Mouse (Mus musculus) liver, embryonic 15.5 days (tissue): ENCODE measurements around the gene Dhrs4. TPM values are rescaled to one million over a fixed set of nuclear protein-coding genes. Genes with fewer than 3 reads are reported as not detected.

Experiments used
- ATAC-seq: fragments of 200-750 bp; cut with Nextera tagmentation; 2 replicates; pipeline ENCODE4 v1.8.0; 2017; ENCODE audit warnings: moderate number of reproducible peaks, mild to moderate bottlenecking, moderate library complexity; ENCODE audit not compliant: insufficient read depth
- H3K27ac ChIP-seq: fragments of 300-500 bp; sonication (generic); replicated peaks from 2 replicates; pipeline ENCODE4 v1.5.1; 2015; ENCODE audit warnings: mild to moderate bottlenecking, inconsistent platforms
- H3K27me3 ChIP-seq: fragments of 300-500 bp; sonication (generic); 2 replicates; pipeline ENCODE4 v1.6.1; 2015; ENCODE audit warnings: mild to moderate bottlenecking, inconsistent platforms
- H3K36me3 ChIP-seq: fragments of 300-500 bp; sonication (generic); replicated peaks from 2 replicates; pipeline ENCODE4 v1.6.1; 2015; ENCODE audit warnings: moderate library complexity, mild to moderate bottlenecking, inconsistent platforms
- H3K4me1 ChIP-seq: fragments of 300-500 bp; sonication (generic); replicated peaks from 2 replicates; pipeline ENCODE4 v1.6.1; 2015; ENCODE audit warnings: inconsistent platforms
- H3K4me2 ChIP-seq: fragments of 300-500 bp; sonication (generic); 2 replicates; pipeline ENCODE4 v1.6.1; 2015; ENCODE audit warnings: moderate library complexity, mild to moderate bottlenecking, inconsistent platforms
- H3K4me3 ChIP-seq: fragments of 300-500 bp; sonication (generic); replicated peaks from 2 replicates; pipeline ENCODE4 v1.5.1; 2015; ENCODE audit warnings: mild to moderate bottlenecking, inconsistent platforms
- H3K9ac ChIP-seq: fragments of 300-500 bp; sonication (generic); 2 replicates; pipeline ENCODE4 v1.6.1; 2015; ENCODE audit warnings: moderate library complexity, mild to moderate bottlenecking, inconsistent platforms
- H3K9me3 ChIP-seq: fragments of 300-500 bp; sonication (generic); replicated peaks from 2 replicates; pipeline ENCODE4 v1.6.1; 2016; ENCODE audit warnings: inconsistent platforms
- WGBS: fragments of 180-500 bp; shearing (Covaris S2); methylation state at CpG from one replicate; pipeline ENCODE4 v1.1.7; 2015; ENCODE audit warnings: mixed read lengths; ENCODE audit not compliant: insufficient replicate concordance; 5-methylcytosine and 5-hydroxymethylcytosine counted together
- polyA plus RNA-seq: library from polyadenylated mRNA; unstranded; fragments of >200 nt; fragmentation: Nextera tagmentation; extraction: Ambion mirVana; gene quantifications from 2 replicates; pipeline ENCODE4 v1.2.1, GENCODE M21; 2015

The Dhrs4 gene
- polyA plus RNA-seq, 1 experiment from 2014 or later, result 77.8 TPM

- Histone ChIP-seq H3K27me3 (peaks cover 64% of the 10 kb centered on the region), H3K9ac (no peak overlapping the region), H3K4me2 (no peak overlapping the region), H3K4me3 (no peak overlapping the region), H3K4me1 (peaks cover 12% of the 10 kb centered on the region; the same call in 1 of the 2 replicates), H3K27ac (no peak overlapping the region), H3K9me3 (no peaks in the 10 kb centered on the region), H3K36me3 (no peaks in the 10 kb centered on the region)
- no peak for ATAC-seq
- 63% methylated on average over 10 of the region's 10 CpGs for whole genome bisulfite sequencing
Measured at GRCm38 (mm10) chr14:55509540-55509939, 31.0 kb downstream of the Dhrs4 start.

- H3K9me3 ChIP-seq, result no peaks in the 10 kb centered on the region
- no peak within 1 kb of the TSS for H3K27ac ChIP-seq
- peaks cover 67% of the 10 kb centered on the region for H3K27me3 ChIP-seq
- H3K4me3 ChIP-seq, result no peak within 1 kb of the TSS
- no peak within 1 kb of the TSS for H3K4me2 ChIP-seq
- no peak within 1 kb of the TSS for H3K9ac ChIP-seq
- WGBS, result 50% methylated on average over 22 of the region's 22 CpGs
- H3K36me3 ChIP-seq, result no peaks in the 10 kb centered on the region
- H3K4me1 ChIP-seq, result peaks cover 12% of the 10 kb centered on the region; the same call in 1 of the 2 replicates
- ATAC-seq, result no peak
Measured at GRCm38 (mm10) chr14:55510125-55510731, 31.7 kb downstream of the Dhrs4 start, which contains the start of gene Cpne6. Gene Cpne6 (plus strand): TSS chr14:55510445.

GRCm38 (mm10) chr14:55511037-55511436 is 32.5 kb downstream of the Dhrs4 start:
- WGBS, result 35% methylated on average over 7 of the region's 7 CpGs
- H3K4me1 ChIP-seq, result peaks cover 12% of the 10 kb centered on the region; the same call in 1 of the 2 replicates
- peaks cover 75% of the 10 kb centered on the region for H3K27me3 ChIP-seq
- ATAC-seq, result no peak
- no peak overlapping the region for H3K27ac ChIP-seq
- H3K4me3 ChIP-seq, result no peak overlapping the region
- H3K4me2 ChIP-seq, result no peak overlapping the region
- H3K36me3 ChIP-seq, result no peaks in the 10 kb centered on the region
- no peaks in the 10 kb centered on the region for H3K9me3 ChIP-seq
- H3K9ac ChIP-seq, result no peak overlapping the region

DNA sequence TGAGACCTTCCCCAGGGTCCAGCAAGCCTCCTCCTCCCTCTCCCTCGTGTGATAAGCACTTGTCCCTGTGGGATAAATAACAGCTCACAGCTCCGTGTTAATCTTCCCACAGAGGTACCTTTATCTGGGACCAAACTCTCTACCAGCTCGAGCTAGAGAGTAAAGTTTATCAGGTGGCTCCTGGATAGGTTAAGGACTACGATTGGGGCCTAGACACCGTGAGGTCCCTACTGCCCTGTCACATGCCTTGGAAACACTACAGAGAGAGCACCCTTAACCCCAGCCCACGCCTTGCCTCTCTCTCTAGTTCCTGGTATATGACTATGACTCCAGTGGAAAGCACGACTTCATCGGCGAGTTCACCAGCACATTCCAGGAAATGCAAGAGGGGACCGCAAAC is 35.4 kb downstream of the Dhrs4 start:
- H3K9me3 ChIP-seq, result no peaks in the 10 kb centered on the region
- no peak overlapping the region for H3K4me2 ChIP-seq
- WGBS, result 24% methylated on average over 10 of the region's 10 CpGs
- H3K9ac ChIP-seq, result no peak overlapping the region
- H3K4me3 ChIP-seq, result no peak overlapping the region
- H3K36me3 ChIP-seq, result no peaks in the 10 kb centered on the region
- no peak overlapping the region for H3K27ac ChIP-seq
- H3K27me3 ChIP-seq, result peaks cover 93% of the 10 kb centered on the region
- peaks cover 12% of the 10 kb centered on the region; the same call in 1 of the 2 replicates for H3K4me1 ChIP-seq
- peak; percentile 58 for ATAC-seq

DNA sequence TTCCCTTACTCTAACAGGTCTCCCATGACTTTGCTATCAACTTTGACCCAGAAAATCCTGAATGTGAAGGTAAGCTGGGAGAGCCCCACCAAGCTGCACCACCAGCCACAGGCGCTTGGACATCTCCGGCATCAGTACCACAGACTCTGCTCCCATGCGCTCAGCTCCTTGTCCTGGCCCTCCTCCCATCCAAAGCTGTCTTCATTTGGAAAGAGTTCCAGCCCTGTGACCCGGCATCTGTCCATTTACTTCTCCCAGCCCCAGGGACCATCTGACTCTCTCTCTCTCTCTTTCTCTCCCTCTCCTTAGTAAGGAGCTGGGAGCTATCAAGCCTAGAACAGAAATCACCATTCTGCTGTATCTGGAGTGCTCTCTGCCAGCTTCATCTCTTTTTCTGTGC is 37.3 kb downstream of the Dhrs4 start:
- H3K4me1 ChIP-seq, result peaks cover 19% of the 10 kb centered on the region
- no peaks in the 10 kb centered on the region for H3K36me3 ChIP-seq
- no peak overlapping the region for H3K9ac ChIP-seq
- H3K9me3 ChIP-seq, result no peaks in the 10 kb centered on the region
- H3K27me3 ChIP-seq, result peaks cover 95% of the 10 kb centered on the region
- H3K27ac ChIP-seq, result no peak overlapping the region
- 87% methylated on average over 4 of the region's 4 CpGs for WGBS
- no peak for ATAC-seq
- H3K4me3 ChIP-seq, result no peak overlapping the region
- H3K4me2 ChIP-seq, result no peak overlapping the region

GRCm38 (mm10) chr14:55518897-55519296 is 40.3 kb downstream of the Dhrs4 start:
- H3K27me3 ChIP-seq, result peaks cover 95% of the 10 kb centered on the region

GRCm38 (mm10) chr14:55519604-55520003 is 41.0 kb downstream of the Dhrs4 start:
- Histone ChIP-seq H3K36me3 (no peaks in the 10 kb centered on the region), H3K4me2 (no peak overlapping the region), H3K4me3 (no peak overlapping the region), H3K9ac (no peak overlapping the region), H3K9me3 (no peaks in the 10 kb centered on the region), H3K27ac (no peak overlapping the region), H3K27me3 (peaks cover 97% of the 10 kb centered on the region), H3K4me1 (peaks cover 12% of the 10 kb centered on the region)
- no peak for ATAC-seq
- WGBS, result 46% methylated on average over 4 of the region's 4 CpGs

More at GRCm38 (mm10) chr14:55518897-55519296, 40.3 kb downstream of the Dhrs4 start:
- no peak overlapping the region for H3K9ac ChIP-seq
- no peaks in the 10 kb centered on the region for H3K9me3 ChIP-seq
- 54% methylated on average over 2 of the region's 2 CpGs for WGBS
- no peak overlapping the region for H3K27ac ChIP-seq
- H3K4me1 ChIP-seq, result peaks cover 15% of the 10 kb centered on the region
- no peak for ATAC-seq
- no peak overlapping the region for H3K4me2 ChIP-seq
- no peaks in the 10 kb centered on the region for H3K36me3 ChIP-seq
- H3K4me3 ChIP-seq, result no peak overlapping the region

DNA sequence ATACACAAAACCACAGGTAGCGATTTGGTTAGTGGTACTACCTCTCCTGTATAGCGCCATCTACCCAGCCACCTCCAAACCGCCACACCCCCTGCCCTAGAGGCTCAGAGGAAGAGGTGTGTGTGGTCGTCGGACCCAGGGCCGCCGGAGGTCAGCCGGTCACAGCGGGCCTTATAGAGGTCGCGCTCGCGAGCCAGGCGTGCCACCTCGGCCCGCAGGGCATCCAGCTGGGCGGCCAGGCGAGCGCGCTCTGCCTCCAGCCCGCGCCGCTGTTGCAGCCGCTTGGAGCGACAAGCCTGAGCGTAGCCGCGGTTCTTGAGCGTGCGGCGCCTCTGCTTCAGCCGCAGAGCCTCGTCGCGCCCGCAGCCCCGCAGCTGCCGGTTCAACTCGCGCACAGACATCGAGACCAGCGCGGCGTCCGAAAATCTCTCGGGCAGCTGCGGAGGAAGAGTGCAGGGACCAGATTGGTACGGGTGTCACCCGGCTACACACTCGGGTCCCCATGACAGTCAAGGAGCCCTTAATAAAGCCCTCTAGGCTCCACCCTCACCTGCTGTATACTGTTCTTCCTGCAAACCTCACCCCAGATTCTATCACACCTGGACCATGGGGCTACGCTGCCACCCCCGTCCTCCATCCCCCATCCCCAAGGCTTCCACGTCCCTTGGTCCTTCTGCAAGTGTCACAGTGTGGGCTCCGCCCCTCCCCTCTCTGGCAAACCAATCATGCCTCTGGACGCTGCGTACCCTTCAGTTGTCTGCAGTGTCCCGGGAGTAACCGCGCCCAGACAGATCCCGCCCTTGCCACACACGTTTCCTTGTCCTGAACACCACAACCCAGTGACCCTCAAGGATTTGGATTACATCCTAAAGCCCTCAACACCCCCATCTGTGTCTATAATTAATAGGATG is 42.1 kb downstream of the Dhrs4 start:
- Histone ChIP-seq H3K4me1 (peaks cover 13% of the 10 kb centered on the region), H3K36me3 (no peaks in the 10 kb centered on the region), H3K9me3 (no peaks in the 10 kb centered on the region), H3K27me3 (peaks cover 99% of the 10 kb centered on the region), H3K27ac (no peak overlapping the region), H3K9ac (no peak overlapping the region), H3K4me3 (peak overlapping the region; percentile 45), H3K4me2 (peak overlapping the region; percentile 68)
- ATAC-seq, result no peak
- WGBS, result 2% methylated on average over 61 of the region's 61 CpGs

DNA sequence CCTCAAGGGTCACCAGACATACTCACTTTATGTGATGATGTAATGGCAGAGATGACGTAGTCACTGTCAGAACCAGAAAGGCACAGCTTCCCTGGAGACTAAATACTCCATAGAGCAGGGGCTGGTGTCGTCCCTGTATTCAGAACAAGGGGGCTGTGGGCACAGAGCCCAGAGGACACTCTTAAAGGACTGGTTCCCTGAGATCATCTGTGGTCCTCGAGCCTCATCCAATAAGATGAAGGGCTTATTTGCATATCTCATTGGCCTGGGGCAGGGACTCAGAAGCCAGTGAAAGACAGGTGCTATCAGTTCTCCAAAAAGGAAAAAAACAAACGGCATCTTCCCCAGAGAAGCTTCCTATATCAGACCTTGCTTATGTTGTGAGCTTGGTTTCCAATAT is 45.5 kb downstream of the Dhrs4 start:
- H3K9me3 ChIP-seq, result no peaks in the 10 kb centered on the region
- H3K4me3 ChIP-seq, result no peak overlapping the region
- ATAC-seq, result no peak
- H3K4me2 ChIP-seq, result no peak overlapping the region
- H3K27ac ChIP-seq, result no peak overlapping the region
- H3K4me1 ChIP-seq, result peaks cover 13% of the 10 kb centered on the region
- H3K36me3 ChIP-seq, result no peaks in the 10 kb centered on the region
- peaks cover 80% of the 10 kb centered on the region for H3K27me3 ChIP-seq
- 35% methylated on average over 4 of the region's 4 CpGs for WGBS
- H3K9ac ChIP-seq, result no peak overlapping the region

DNA sequence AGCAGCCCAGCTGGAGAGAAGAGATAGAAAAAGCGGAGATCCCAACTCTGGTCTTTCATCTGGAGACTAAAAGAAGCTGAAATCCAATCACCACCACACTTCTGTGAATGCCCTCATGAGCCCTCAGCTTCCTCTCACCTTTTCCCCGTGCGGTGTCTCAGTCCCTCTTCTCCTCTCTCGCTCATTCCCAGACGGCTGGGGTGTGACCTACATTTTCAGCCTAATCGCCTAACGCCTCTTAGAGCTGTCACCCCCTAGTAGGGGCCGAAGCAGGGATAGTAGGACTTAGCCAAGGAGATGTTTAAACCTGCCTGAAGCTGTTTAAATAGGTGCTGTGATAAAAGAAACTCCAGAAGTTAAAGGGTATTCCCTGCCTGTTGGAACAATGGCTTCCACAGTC is 46.2 kb downstream of the Dhrs4 start, which contains the start of gene Nrl:
TSS of gene Nrl (minus strand) at position 197 of the 400 bp plus-strand sequence.
- no peak within 1 kb of the TSS for H3K27ac ChIP-seq
- no peaks in the 10 kb centered on the region for H3K36me3 ChIP-seq
- H3K27me3 ChIP-seq, result peaks cover 80% of the 10 kb centered on the region
- H3K4me3 ChIP-seq, result no peak within 1 kb of the TSS
- no peak within 1 kb of the TSS for H3K9ac ChIP-seq
- H3K4me1 ChIP-seq, result peaks cover 13% of the 10 kb centered on the region
- no peak within 1 kb of the TSS for H3K4me2 ChIP-seq
- H3K9me3 ChIP-seq, result no peaks in the 10 kb centered on the region
- no peak for ATAC-seq
- WGBS, result 20% methylated on average over 8 of the region's 8 CpGs

GRCm38 (mm10) chr14:55526674-55527073 is 48.1 kb downstream of the Dhrs4 start:
- H3K9me3 ChIP-seq, result no peaks in the 10 kb centered on the region
- ATAC-seq, result no peak
- H3K27ac ChIP-seq, result no peak overlapping the region
- 0 out of 2 replicates have a peak, but pooled peaks cover 3% of the 10 kb centered on the region for H3K4me1 ChIP-seq
- WGBS, result 61% methylated on average over 2 of the region's 2 CpGs
- no peaks in the 10 kb centered on the region for H3K36me3 ChIP-seq
- no peak overlapping the region for H3K9ac ChIP-seq
- H3K4me2 ChIP-seq, result no peak overlapping the region
- H3K4me3 ChIP-seq, result no peak overlapping the region
- peaks cover 71% of the 10 kb centered on the region for H3K27me3 ChIP-seq
